Mouse (Mus musculus) layer of hippocampus, adult 11-12 months (tissue): ENCODE data around the gene Slc2a10.

Experiments used
- DNase-seq: peaks from one replicate; pipeline ENCODE4 v3.0.0; 2022; ENCODE audit warnings: low spot score

Gene Slc2a10

GRCm38 (mm10) chr2:165503259-165504203 is at the start of gene Slc2a10:
TSS of gene Slc2a10 (plus strand) at chr2:165503787.
- no peak for DNase-seq

- no peak for DNase-seq
These were observed 46.9 kb upstream of the Slc2a10 start for GRCm38 (mm10) chr2:165456710-165457109.

GRCm38 (mm10) chr2:165458189-165458588 is 45.4 kb upstream of the Slc2a10 start:
- no peak for DNase-seq

- DNase-seq: no peak
These were observed 43.9 kb upstream of the Slc2a10 start for GRCm38 (mm10) chr2:165459663-165460062.

GRCm38 (mm10) chr2:165467824-165468452 is 35.6 kb upstream of the Slc2a10 start:
- no peak for DNase-seq

GRCm38 (mm10) chr2:165470167-165470566 is 33.4 kb upstream of the Slc2a10 start:
- DNase-seq: no peak

GRCm38 (mm10) chr2:165471943-165472342 is 31.6 kb upstream of the Slc2a10 start:
- no peak for DNase-seq

GRCm38 (mm10) chr2:165473003-165473402 is 30.6 kb upstream of the Slc2a10 start, which contains the start of gene Slc13a3:
TSS of gene Slc13a3 (minus strand) at chr2:165473230.
- no peak for DNase-seq

GRCm38 (mm10) chr2:165475412-165475811 is 28.2 kb upstream of the Slc2a10 start:
- DNase-seq: no peak

- no peak for DNase-seq
These were observed 27.7 kb upstream of the Slc2a10 start for GRCm38 (mm10) chr2:165475850-165476249.

- DNase-seq: no peak
These were observed 21.6 kb upstream of the Slc2a10 start for GRCm38 (mm10) chr2:165482003-165482402.

GRCm38 (mm10) chr2:165484152-165484551 is 19.4 kb upstream of the Slc2a10 start:
- DNase-seq: no peak

- DNase-seq: no peak
These were observed 17.8 kb upstream of the Slc2a10 start for GRCm38 (mm10) chr2:165485826-165486225.

- no peak for DNase-seq
These were observed 17.2 kb upstream of the Slc2a10 start for GRCm38 (mm10) chr2:165486401-165486800.

GRCm38 (mm10) chr2:165486881-165487535 is 16.6 kb upstream of the Slc2a10 start:
- peak; percentile 58 for DNase-seq

- peak; percentile 85 for DNase-seq
These were observed 10.7 kb upstream of the Slc2a10 start, which contains the start of gene Trp53rka for GRCm38 (mm10) chr2:165492648-165493553. TSS of gene Trp53rka (minus strand) at chr2:165493324.

GRCm38 (mm10) chr2:165493587-165494210 is 9.9 kb upstream of the Slc2a10 start:
- peak; percentile 57 for DNase-seq

GRCm38 (mm10) chr2:165494495-165494894 is 9.1 kb upstream of the Slc2a10 start:
- no peak for DNase-seq

- peak; percentile 54 for DNase-seq
These were observed 7.3 kb upstream of the Slc2a10 start for GRCm38 (mm10) chr2:165496251-165496650.

- no peak for DNase-seq
These were observed 5.8 kb upstream of the Slc2a10 start for GRCm38 (mm10) chr2:165497706-165498275.

- no peak for DNase-seq
These were observed 4.8 kb upstream of the Slc2a10 start for GRCm38 (mm10) chr2:165498816-165499215.
